Mouse (Mus musculus) hindbrain, embryonic 10.5 days (tissue): ENCODE data around the gene Cd63. TPM values are rescaled to one million over a fixed set of nuclear protein-coding genes. Genes with fewer than 3 reads are reported as not detected.

ENCODE experiments used
- DNase-seq: peaks from one replicate; pipeline ENCODE4 v3.0.0-alpha.2; 2017; ENCODE audit warnings: low spot score
- H3K27ac ChIP-seq: fragments of 300-500 bp; sonication (generic); 2 replicates; pipeline ENCODE4 v1.5.1; 2016; ENCODE audit warnings: mild to moderate bottlenecking, moderate library complexity
- H3K27me3 ChIP-seq: fragments of 300-500 bp; sonication (generic); 2 replicates; pipeline ENCODE4 v1.6.1; 2016; ENCODE audit warnings: mild to moderate bottlenecking; ENCODE audit not compliant: poor library complexity, insufficient read depth, severe bottlenecking
- H3K36me3 ChIP-seq: fragments of 300-500 bp; sonication (generic); 2 replicates; pipeline ENCODE4 v1.6.1; 2016; ENCODE audit warnings: mild to moderate bottlenecking, moderate library complexity
- H3K4me1 ChIP-seq: fragments of 300-500 bp; sonication (generic); replicated peaks from 2 replicates; pipeline ENCODE4 v1.6.1; 2016; ENCODE audit warnings: mild to moderate bottlenecking
- H3K4me3 ChIP-seq: fragments of 300-500 bp; sonication (generic); 2 replicates; pipeline ENCODE4 v1.5.1; 2016; ENCODE audit warnings: mild to moderate bottlenecking, moderate library complexity
- H3K9me3 ChIP-seq: fragments of 300-500 bp; sonication (generic); 2 replicates; pipeline ENCODE4 v1.6.1; 2016; ENCODE audit warnings: mild to moderate bottlenecking, moderate library complexity
- WGBS: fragments of 180-500 bp; shearing (Covaris S2); methylation state at CpG from one replicate; pipeline ENCODE4 v1.1.7; 2016; 5-methylcytosine and 5-hydroxymethylcytosine counted together
- polyA plus RNA-seq: library from polyadenylated mRNA; unstranded; fragments of >200 nt; fragmentation: Nextera tagmentation; extraction: Ambion mirVana; gene quantifications from 2 replicates; pipeline ENCODE4 v1.2.1, GENCODE M21; 2016

Gene Cd63
- 240 and 253 TPM in 2 replicates for polyA plus RNA-seq

GRCm38 (mm10) chr10:128900698-128901097, at the start of gene Cd63:
Gene Cd63, plus strand, starts transcription at chr10:128900989.
- H3K9me3 ChIP-seq: no peaks in the 10 kb centered on the region
- H3K4me3 ChIP-seq: no peak within 1 kb of the TSS
- no peak for DNase-seq
- H3K27me3 ChIP-seq: peaks cover 20% of the 10 kb centered on the region
- H3K27ac ChIP-seq: no peak within 1 kb of the TSS
- peaks cover 12% of the 10 kb centered on the region for H3K4me1 ChIP-seq
- no peaks in the 10 kb centered on the region for H3K36me3 ChIP-seq
- WGBS: 85% methylated on average over 3 of the region's 3 CpGs

- H3K4me3 ChIP-seq: no peak overlapping the region
- no peaks in the 10 kb centered on the region for H3K4me1 ChIP-seq
- no peaks in the 10 kb centered on the region for H3K27me3 ChIP-seq
- peaks cover 69% of the 10 kb centered on the region for H3K36me3 ChIP-seq
- no peak for DNase-seq
- H3K9me3 ChIP-seq: no peaks in the 10 kb centered on the region
- no peak overlapping the region for H3K27ac ChIP-seq
Observed at GRCm38 (mm10) chr10:128861176-128861575, 39.6 kb upstream of the Cd63 start.

GRCm38 (mm10) chr10:128866042-128866441, 34.7 kb upstream of the Cd63 start:
- no peaks in the 10 kb centered on the region for H3K27me3 ChIP-seq

GRCm38 (mm10) chr10:128866518-128866917, 34.3 kb upstream of the Cd63 start:
- Histone ChIP-seq H3K9me3 (no peaks in the 10 kb centered on the region), H3K27me3 (no peaks in the 10 kb centered on the region), H3K27ac (no peak overlapping the region), H3K4me3 (no peak overlapping the region), H3K36me3 (peaks cover 73% of the 10 kb centered on the region), H3K4me1 (no peaks in the 10 kb centered on the region)
- no peak for DNase-seq
- WGBS: 100% methylated on average over 1 of the region's 1 CpGs

More at GRCm38 (mm10) chr10:128866042-128866441, 34.7 kb upstream of the Cd63 start:
- Histone ChIP-seq H3K4me1 (no peaks in the 10 kb centered on the region), H3K36me3 (peaks cover 72% of the 10 kb centered on the region), H3K4me3 (no peak overlapping the region), H3K27ac (no peak overlapping the region), H3K9me3 (no peaks in the 10 kb centered on the region)
- WGBS: 88% methylated on average over 3 of the region's 3 CpGs
- no peak for DNase-seq

GRCm38 (mm10) chr10:128870341-128870740, 30.4 kb upstream of the Cd63 start:
- H3K4me3 ChIP-seq: no peak overlapping the region
- 88% methylated on average over 3 of the region's 3 CpGs for WGBS
- H3K27me3 ChIP-seq: no peaks in the 10 kb centered on the region
- H3K9me3 ChIP-seq: no peaks in the 10 kb centered on the region
- no peaks in the 10 kb centered on the region for H3K4me1 ChIP-seq
- DNase-seq: no peak
- peaks cover 84% of the 10 kb centered on the region for H3K36me3 ChIP-seq
- no peak overlapping the region for H3K27ac ChIP-seq

- H3K4me3 ChIP-seq: no peak overlapping the region
- H3K4me1 ChIP-seq: no peaks in the 10 kb centered on the region
- no peak for DNase-seq
- no peaks in the 10 kb centered on the region for H3K27me3 ChIP-seq
- H3K9me3 ChIP-seq: no peaks in the 10 kb centered on the region
- peaks cover 86% of the 10 kb centered on the region for H3K36me3 ChIP-seq
- no peak overlapping the region for H3K27ac ChIP-seq
Observed at GRCm38 (mm10) chr10:128878291-128878690, 22.5 kb upstream of the Cd63 start.

GRCm38 (mm10) chr10:128878811-128879210, 22.0 kb upstream of the Cd63 start:
- H3K4me1 ChIP-seq: 0 out of 2 replicates have a peak, but pooled peaks cover 2% of the 10 kb centered on the region
- no peaks in the 10 kb centered on the region for H3K27me3 ChIP-seq
- 89% methylated on average over 2 of the region's 2 CpGs for WGBS
- peaks cover 86% of the 10 kb centered on the region for H3K36me3 ChIP-seq
- no peaks in the 10 kb centered on the region for H3K9me3 ChIP-seq
- H3K4me3 ChIP-seq: no peak overlapping the region
- H3K27ac ChIP-seq: no peak overlapping the region
- DNase-seq: no peak

GRCm38 (mm10) chr10:128882067-128882466, 18.7 kb upstream of the Cd63 start:
- Histone ChIP-seq H3K4me1 (peaks cover 16% of the 10 kb centered on the region), H3K4me3 (no peak overlapping the region), H3K27ac (no peak overlapping the region), H3K9me3 (no peaks in the 10 kb centered on the region), H3K36me3 (peaks cover 88% of the 10 kb centered on the region), H3K27me3 (no peaks in the 10 kb centered on the region)
- no peak for DNase-seq
- WGBS: 83% methylated on average over 5 of the region's 5 CpGs

- WGBS: 0% methylated on average over 7 of the region's 7 CpGs
- H3K9me3 ChIP-seq: no peaks in the 10 kb centered on the region
- peak overlapping the region; percentile 92 for H3K27ac ChIP-seq
- peak overlapping the region; percentile 87 for H3K4me3 ChIP-seq
- peaks cover 10% of the 10 kb centered on the region; the same call in 1 of the 2 replicates for H3K27me3 ChIP-seq
- peaks cover 57% of the 10 kb centered on the region for H3K4me1 ChIP-seq
- peak; percentile 84 for DNase-seq
- H3K36me3 ChIP-seq: peaks cover 42% of the 10 kb centered on the region
Observed at GRCm38 (mm10) chr10:128888941-128889827, 11.6 kb upstream of the Cd63 start.

- DNase-seq: no peak
- H3K4me1 ChIP-seq: peaks cover 55% of the 10 kb centered on the region
- H3K27ac ChIP-seq: peak overlapping the region; percentile 92
Observed at GRCm38 (mm10) chr10:128889846-128890245, 10.9 kb upstream of the Cd63 start.

GRCm38 (mm10) chr10:128890383-128891295, 10.2 kb upstream of the Cd63 start:
- Histone ChIP-seq H3K36me3 (peaks cover 27% of the 10 kb centered on the region), H3K27me3 (peaks cover 22% of the 10 kb centered on the region), H3K27ac (peak overlapping the region; percentile 92), H3K4me3 (peak overlapping the region; percentile 87), H3K4me1 (peaks cover 58% of the 10 kb centered on the region), H3K9me3 (no peaks in the 10 kb centered on the region)
- WGBS: under 1% methylated on average over 40 of the region's 40 CpGs
- peak; percentile 33 for DNase-seq

More at GRCm38 (mm10) chr10:128889846-128890245, 10.9 kb upstream of the Cd63 start:
- peak overlapping the region; percentile 87 for H3K4me3 ChIP-seq
- peaks cover 35% of the 10 kb centered on the region for H3K36me3 ChIP-seq
- peaks cover 16% of the 10 kb centered on the region for H3K27me3 ChIP-seq
- 5% methylated on average over 2 of the region's 2 CpGs for WGBS
- no peaks in the 10 kb centered on the region for H3K9me3 ChIP-seq

GRCm38 (mm10) chr10:128891296-128892094, 9.3 kb upstream of the Cd63 start, which contains the start of gene Gdf11:
Gene Gdf11, minus strand, starts transcription at chr10:128891718.
- peak within 1 kb of the TSS; percentile 92 for H3K27ac ChIP-seq
- H3K36me3 ChIP-seq: peaks cover 19% of the 10 kb centered on the region
- under 1% methylated on average over 75 of the region's 89 CpGs for WGBS
- no peaks in the 10 kb centered on the region for H3K9me3 ChIP-seq
- peak; percentile 87 for DNase-seq
- H3K27me3 ChIP-seq: peaks cover 30% of the 10 kb centered on the region
- H3K4me1 ChIP-seq: peaks cover 60% of the 10 kb centered on the region
- H3K4me3 ChIP-seq: peak within 1 kb of the TSS; percentile 87
